Mouse (Mus musculus) heart, postnatal 36 days (tissue): ENCODE data around the gene Npas4. TPM values are rescaled to one million over a fixed set of nuclear protein-coding genes. Genes with fewer than 3 reads are reported as not detected.

Experiments
- total RNA-seq, 2 experiments: library from RNA; stranded (reverse); gene quantifications; 2 replicates each; pipeline ENCODE4 v1.2.3; 2021

The Npas4 gene
- total RNA-seq, 2 experiments from 2014 or later = not detected

Other genes starting within 250 kb of the Npas4 start
- 1 to 10 TPM; 5.9 to 7.0 TPM for gene Rbm4b, start 233.8 kb downstream of the Npas4 start, total RNA-seq
- gene Rbm4, start 196.4 kb downstream of the Npas4 start, total RNA-seq = 10 to 100 TPM; 42.5 to 43.7 TPM
- 10 to 100 TPM; 18.3 to 19.8 TPM for gene Gm21992, start 178.7 kb downstream of the Npas4 start, total RNA-seq
- 10 to 100 TPM; 23.0 to 24.5 TPM for gene Rbm14, start 178.7 kb downstream of the Npas4 start, total RNA-seq
- gene Ccs, start 151.0 kb downstream of the Npas4 start, total RNA-seq = 10 to 100 TPM; 28.4 to 30.3 TPM
- gene Ccdc87, start 150.9 kb downstream of the Npas4 start, total RNA-seq = not detected
- gene Ctsf, start 135.2 kb downstream of the Npas4 start, total RNA-seq = 10 to 100 TPM; 84.5 to 90.7 TPM
- gene Actn3, start 112.4 kb downstream of the Npas4 start, total RNA-seq = under 1 TPM; 0.30 to 0.44 TPM
- gene Zdhhc24, start 111.6 kb downstream of the Npas4 start, total RNA-seq = 1 to 10 TPM; 3.2 to 3.4 TPM
- gene Bbs1, start 83.7 kb downstream of the Npas4 start, total RNA-seq = 1 to 10 TPM; 2.3 to 5.1 TPM
- gene Dpp3, start 62.0 kb downstream of the Npas4 start, total RNA-seq = 10 to 100 TPM; 17.4 to 21.3 TPM
- 1 to 10 TPM; 1.6 to 3.3 TPM for gene Peli3, start 47.2 kb downstream of the Npas4 start, total RNA-seq
- gene Mrpl11, start 28.2 kb downstream of the Npas4 start, total RNA-seq = 10 to 100 TPM; 69.1 to 69.9 TPM
- 10 to 100 TPM; 12.7 to 13.2 TPM for gene Slc29a2, start 33.5 kb upstream of the Npas4 start, total RNA-seq
- gene B4gat1, start 48.5 kb upstream of the Npas4 start, total RNA-seq = 10 to 100 TPM; 45.1 to 47.2 TPM
- gene AC124502.3, start 48.6 kb upstream of the Npas4 start, total RNA-seq = 1 to 10 TPM; 1.4 to 3.9 TPM
- gene Brms1, start 51.0 kb upstream of the Npas4 start, total RNA-seq = 10 to 100 TPM; 13.9 to 15.6 TPM
- gene Rin1, start 60.2 kb upstream of the Npas4 start, total RNA-seq = 1 to 10 TPM; 1.8 to 2.1 TPM
- gene Cd248, start 77.8 kb upstream of the Npas4 start, total RNA-seq = 10 to 100 TPM; 13.8 to 15.1 TPM
- 1 to 10 TPM; 1.7 to 2.8 TPM for gene Tmem151a, start 95.2 kb upstream of the Npas4 start, total RNA-seq
- gene Yif1a, start 98.2 kb upstream of the Npas4 start, total RNA-seq = 100 to 1,000 TPM in 1 of 2 experiments, 10 to 100 TPM in 1; 89.0 to 102 TPM
- under 1 TPM; 0.30 to 0.31 TPM for gene Cnih2, start 108.2 kb upstream of the Npas4 start, total RNA-seq
- gene Rab1b, start 116.8 kb upstream of the Npas4 start, total RNA-seq = 100 to 1,000 TPM; 176 to 201 TPM
- gene Klc2, start 128.2 kb upstream of the Npas4 start, total RNA-seq = 10 to 100 TPM; 47.3 to 49.7 TPM